Mouse (Mus musculus): Measurements from ENCODE around the gene Dolk. TPM values are rescaled to one million over a fixed set of nuclear protein-coding genes. Genes with fewer than 3 reads are reported as not detected.

The Dolk gene
- polyA plus RNA-seq, 1 experiment from 2014 or later, result 39.7 TPM

Other genes with a start within 250 kb of the Dolk start
- 73.9 and 79.0 TPM in 2 replicates for gene Wdr34, start 237.5 kb downstream of the Dolk start, polyA plus RNA-seq (2015; fragmentation: Nextera tagmentation; extraction: Ambion mirVana)
- gene Set, start 229.0 kb downstream of the Dolk start, polyA plus RNA-seq (2015; fragmentation: Nextera tagmentation; extraction: Ambion mirVana), result 315 and 329 TPM in 2 replicates
- 2.4 and 2.8 TPM in 2 replicates for gene Pkn3, start 208.7 kb downstream of the Dolk start, polyA plus RNA-seq (2015; fragmentation: Nextera tagmentation; extraction: Ambion mirVana)
- 26.3 and 27.7 TPM in 2 replicates for gene Zdhhc12, start 192.7 kb downstream of the Dolk start, polyA plus RNA-seq (2015; fragmentation: Nextera tagmentation; extraction: Ambion mirVana)
- 13.7 and 13.9 TPM in 2 replicates for gene Zer1, start 161.7 kb downstream of the Dolk start, polyA plus RNA-seq (2015; fragmentation: Nextera tagmentation; extraction: Ambion mirVana)
- 12.4 and 12.5 TPM in 2 replicates for gene Tbc1d13, start 152.6 kb downstream of the Dolk start, polyA plus RNA-seq (2015; fragmentation: Nextera tagmentation; extraction: Ambion mirVana)
- 23.7 and 26.1 TPM in 2 replicates for gene Endog, start 114.8 kb downstream of the Dolk start, polyA plus RNA-seq (2015; fragmentation: Nextera tagmentation; extraction: Ambion mirVana)
- gene Spout1, start 107.9 kb downstream of the Dolk start, polyA plus RNA-seq (2015; fragmentation: Nextera tagmentation; extraction: Ambion mirVana), result 62.1 and 67.1 TPM in 2 replicates
- gene Kyat1, start 80.5 kb downstream of the Dolk start, polyA plus RNA-seq (2015; fragmentation: Nextera tagmentation; extraction: Ambion mirVana), result 13.3 and 13.8 TPM in 2 replicates
- 56.8 and 57.8 TPM in 2 replicates for gene Lrrc8a, start 48.6 kb downstream of the Dolk start, polyA plus RNA-seq (2015; fragmentation: Nextera tagmentation; extraction: Ambion mirVana)
- gene Gm28035, start 45.8 kb downstream of the Dolk start, polyA plus RNA-seq (2015; fragmentation: Nextera tagmentation; extraction: Ambion mirVana), result 0.18 and 0.26 TPM in 2 replicates
- gene Phyhd1, start 20.1 kb downstream of the Dolk start, polyA plus RNA-seq (2015; fragmentation: Nextera tagmentation; extraction: Ambion mirVana), result 6.0 and 6.2 TPM in 2 replicates
- gene Gm28038, start 5.3 kb downstream of the Dolk start, polyA plus RNA-seq (2015; fragmentation: Nextera tagmentation; extraction: Ambion mirVana), result not detected in 2 replicates
- gene Nup188, start 63 bp upstream of the Dolk start, polyA plus RNA-seq (2015; fragmentation: Nextera tagmentation; extraction: Ambion mirVana), result 15.7 and 20.9 TPM in 2 replicates
- 189 and 205 TPM in 2 replicates for gene Sh3glb2, start 73.0 kb upstream of the Dolk start, polyA plus RNA-seq (2015; fragmentation: Nextera tagmentation; extraction: Ambion mirVana)
- gene Miga2, start 77.9 kb upstream of the Dolk start, polyA plus RNA-seq (2015; fragmentation: Nextera tagmentation; extraction: Ambion mirVana), result 35.0 and 36.0 TPM in 2 replicates
- gene Dolpp1, start 105.9 kb upstream of the Dolk start, polyA plus RNA-seq (2015; fragmentation: Nextera tagmentation; extraction: Ambion mirVana), result 59.0 and 60.4 TPM in 2 replicates
- gene Crat, start 129.5 kb upstream of the Dolk start, polyA plus RNA-seq (2015; fragmentation: Nextera tagmentation; extraction: Ambion mirVana), result 25.7 and 29.5 TPM in 2 replicates
- gene Ptpa, start 129.7 kb upstream of the Dolk start, polyA plus RNA-seq (2015; fragmentation: Nextera tagmentation; extraction: Ambion mirVana), result 138 and 150 TPM in 2 replicates
- 2.7 and 2.9 TPM in 2 replicates for gene Ier5l, start 187.9 kb upstream of the Dolk start, polyA plus RNA-seq (2015; fragmentation: Nextera tagmentation; extraction: Ambion mirVana)

Measured in hindbrain, embryonic 15.5 days (tissue).